Mouse (Mus musculus): ENCODE data around the gene Pcdh18. TPM values are rescaled to one million over a fixed set of nuclear protein-coding genes. Genes with fewer than 3 reads are reported as not detected.

The Pcdh18 gene
- total and polyA plus RNA-seq, 2 experiments from 2014 or later, result 26.0 to 68.7 TPM

GRCm38 (mm10) chr3:49762711-49763110, 5.6 kb upstream of the Pcdh18 start:
- DNase-seq (ENCODE audit: low spot score) (no peak), ATAC-seq (ENCODE audit: low FRiP score) (no peak)
- no peak overlapping the region for H3K4me2 ChIP-seq (ENCODE audit: low read depth, low read length, poor library complexity, severe bottlenecking)
- no peaks in the 10 kb centered on the region for H3K4me1 ChIP-seq (ENCODE audit: insufficient read depth, low read length)
- whole genome bisulfite sequencing, result 68% methylated on average over 5 of the region's 5 CpGs
- no peak overlapping the region for H3K4me3 ChIP-seq (ENCODE audit: low read depth, low read length)
- no peak overlapping the region for H3K9ac ChIP-seq (replicated peaks; ENCODE audit: low read length, poor library complexity, severe bottlenecking)
- no peaks in the 10 kb centered on the region for H3K36me3 ChIP-seq (ENCODE audit: insufficient read depth, low read length)
- H3K27ac ChIP-seq (ENCODE audit: low read depth, low read length), result no peak overlapping the region
- no peaks in the 10 kb centered on the region for H3K27me3 ChIP-seq (ENCODE audit: insufficient read depth, low read length)
- TF ChIP-seq CTCF (IDR thresholded peaks at IDR 0.05), result no peak
- no peaks in the 10 kb centered on the region for H3K9me3 ChIP-seq (ENCODE audit: low read length)

GRCm38 (mm10) chr3:49761971-49762370, 4.8 kb upstream of the Pcdh18 start:
- no peak for DNase-seq (ENCODE audit: low spot score)
- Histone ChIP-seq H3K27me3 (ENCODE audit: insufficient read depth, low read length) (no peaks in the 10 kb centered on the region), H3K9me3 (ENCODE audit: low read length) (no peaks in the 10 kb centered on the region), H3K4me1 (ENCODE audit: insufficient read depth, low read length) (no peaks in the 10 kb centered on the region), H3K36me3 (ENCODE audit: insufficient read depth, low read length) (no peaks in the 10 kb centered on the region), H3K4me3 (ENCODE audit: low read depth, low read length) (no peak overlapping the region), H3K9ac (replicated peaks; ENCODE audit: low read length, poor library complexity, severe bottlenecking) (no peak overlapping the region), H3K4me2 (ENCODE audit: low read depth, low read length, poor library complexity, severe bottlenecking) (no peak overlapping the region), H3K27ac (ENCODE audit: low read depth, low read length) (no peak overlapping the region)
- TF ChIP-seq CTCF (IDR thresholded peaks at IDR 0.05), result no peak
- ATAC-seq (ENCODE audit: low FRiP score), result no peak

GRCm38 (mm10) chr3:49757626-49758019, 498 bp upstream of the Pcdh18 start:
- under 1% methylated on average over 6 of the region's 6 CpGs for WGBS
- peak overlapping the region; percentile 62; the same call in 1 of the 2 replicates for H3K9ac ChIP-seq (replicated peaks; ENCODE audit: low read length, poor library complexity, severe bottlenecking)

GRCm38 (mm10) chr3:49755986-49756845, 909 bp downstream of the Pcdh18 start:
- H3K27me3 ChIP-seq (ENCODE audit: insufficient read depth, low read length), result no peaks in the 10 kb centered on the region
- H3K9ac ChIP-seq (replicated peaks; ENCODE audit: low read length, poor library complexity, severe bottlenecking), result peak overlapping the region; percentile 62
- TF ChIP-seq CTCF (IDR thresholded peaks at IDR 0.05), result peak; percentile 68
- peak; percentile 71 for DNase-seq (ENCODE audit: low spot score)
- no peak for ATAC-seq (ENCODE audit: low FRiP score)
- H3K4me3 ChIP-seq (ENCODE audit: low read depth, low read length), result peak overlapping the region; percentile 58
- WGBS, result under 1% methylated on average over 36 of the region's 36 CpGs
- H3K36me3 ChIP-seq (ENCODE audit: insufficient read depth, low read length), result no peaks in the 10 kb centered on the region
- no peaks in the 10 kb centered on the region for H3K9me3 ChIP-seq (ENCODE audit: low read length)
- H3K27ac ChIP-seq (ENCODE audit: low read depth, low read length), result peak overlapping the region; percentile 72
- H3K4me2 ChIP-seq (ENCODE audit: low read depth, low read length, poor library complexity, severe bottlenecking), result peak overlapping the region; percentile 70
- peaks cover 8% of the 10 kb centered on the region for H3K4me1 ChIP-seq (ENCODE audit: insufficient read depth, low read length)

More at GRCm38 (mm10) chr3:49757626-49758019, 498 bp upstream of the Pcdh18 start:
- Histone ChIP-seq H3K27me3 (ENCODE audit: insufficient read depth, low read length) (no peaks in the 10 kb centered on the region), H3K4me2 (ENCODE audit: low read depth, low read length, poor library complexity, severe bottlenecking) (peak overlapping the region; percentile 70), H3K4me3 (ENCODE audit: low read depth, low read length) (peak overlapping the region; percentile 58), H3K4me1 (ENCODE audit: insufficient read depth, low read length) (peaks cover 4% of the 10 kb centered on the region), H3K36me3 (ENCODE audit: insufficient read depth, low read length) (no peaks in the 10 kb centered on the region), H3K9me3 (ENCODE audit: low read length) (no peaks in the 10 kb centered on the region), H3K27ac (ENCODE audit: low read depth, low read length) (peak overlapping the region; percentile 72; the same call in 1 of the 2 replicates)
- ATAC-seq (ENCODE audit: low FRiP score) (no peak), DNase-seq (ENCODE audit: low spot score) (no peak)
- no peak for TF ChIP-seq CTCF (IDR thresholded peaks at IDR 0.05)

- Histone ChIP-seq H3K36me3 (ENCODE audit: insufficient read depth, low read length) (no peaks in the 10 kb centered on the region), H3K27me3 (ENCODE audit: insufficient read depth, low read length) (no peaks in the 10 kb centered on the region), H3K4me2 (ENCODE audit: low read depth, low read length, poor library complexity, severe bottlenecking) (peak overlapping the region; percentile 70), H3K9me3 (ENCODE audit: low read length) (no peaks in the 10 kb centered on the region), H3K27ac (ENCODE audit: low read depth, low read length) (peak overlapping the region; percentile 64), H3K9ac (replicated peaks; ENCODE audit: low read length, poor library complexity, severe bottlenecking) (peak overlapping the region; percentile 57), H3K4me3 (ENCODE audit: low read depth, low read length) (peak overlapping the region; percentile 58), H3K4me1 (ENCODE audit: insufficient read depth, low read length) (peaks cover 11% of the 10 kb centered on the region)
- WGBS, result 34% methylated on average over 4 of the region's 4 CpGs
- DNase-seq (ENCODE audit: low spot score) (peak; percentile 49), ATAC-seq (ENCODE audit: low FRiP score) (no peak)
- TF ChIP-seq CTCF (IDR thresholded peaks at IDR 0.05), result no peak
Observed at GRCm38 (mm10) chr3:49752766-49753165, 4.4 kb downstream of the Pcdh18 start.
